Mouse (Mus musculus): ENCODE measurements around the gene Sytl1.

DNA sequence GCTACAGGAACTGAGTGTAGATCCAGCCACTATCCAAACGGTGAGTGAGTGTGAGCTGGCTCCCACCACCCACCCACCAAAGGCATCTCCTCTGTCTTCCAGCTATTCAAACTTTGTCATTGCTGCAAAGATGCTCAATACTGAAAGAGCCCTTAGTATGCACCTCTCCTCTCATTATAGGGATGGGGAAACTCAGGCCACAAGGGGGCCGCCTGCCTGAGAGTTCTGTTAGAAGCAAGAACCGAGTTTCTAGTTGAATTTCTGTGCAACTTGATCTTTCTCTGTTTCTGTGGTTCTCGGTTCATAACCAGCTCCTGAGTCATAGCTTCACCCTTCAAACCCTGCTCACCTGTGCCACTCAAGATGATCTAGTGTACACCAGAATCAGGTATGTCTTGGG is 10.8 kb downstream of the Sytl1 start:
- TF ChIP-seq CTCF (conservative IDR thresholded peaks at IDR 0.05; ENCODE audit: low read length) (peak; percentile 13; the same call in 1 of the 2 replicates), POU5F1 (IDR thresholded peaks at IDR 0.05; ENCODE audit: borderline replicate concordance, low read length) (no peak), NANOG (IDR thresholded peaks at IDR 0.05; ENCODE audit: borderline replicate concordance, low read length) (no peak)
